Mouse (Mus musculus): Measurements from ENCODE around the gene Mansc4.

Mansc4 gene

DNA sequence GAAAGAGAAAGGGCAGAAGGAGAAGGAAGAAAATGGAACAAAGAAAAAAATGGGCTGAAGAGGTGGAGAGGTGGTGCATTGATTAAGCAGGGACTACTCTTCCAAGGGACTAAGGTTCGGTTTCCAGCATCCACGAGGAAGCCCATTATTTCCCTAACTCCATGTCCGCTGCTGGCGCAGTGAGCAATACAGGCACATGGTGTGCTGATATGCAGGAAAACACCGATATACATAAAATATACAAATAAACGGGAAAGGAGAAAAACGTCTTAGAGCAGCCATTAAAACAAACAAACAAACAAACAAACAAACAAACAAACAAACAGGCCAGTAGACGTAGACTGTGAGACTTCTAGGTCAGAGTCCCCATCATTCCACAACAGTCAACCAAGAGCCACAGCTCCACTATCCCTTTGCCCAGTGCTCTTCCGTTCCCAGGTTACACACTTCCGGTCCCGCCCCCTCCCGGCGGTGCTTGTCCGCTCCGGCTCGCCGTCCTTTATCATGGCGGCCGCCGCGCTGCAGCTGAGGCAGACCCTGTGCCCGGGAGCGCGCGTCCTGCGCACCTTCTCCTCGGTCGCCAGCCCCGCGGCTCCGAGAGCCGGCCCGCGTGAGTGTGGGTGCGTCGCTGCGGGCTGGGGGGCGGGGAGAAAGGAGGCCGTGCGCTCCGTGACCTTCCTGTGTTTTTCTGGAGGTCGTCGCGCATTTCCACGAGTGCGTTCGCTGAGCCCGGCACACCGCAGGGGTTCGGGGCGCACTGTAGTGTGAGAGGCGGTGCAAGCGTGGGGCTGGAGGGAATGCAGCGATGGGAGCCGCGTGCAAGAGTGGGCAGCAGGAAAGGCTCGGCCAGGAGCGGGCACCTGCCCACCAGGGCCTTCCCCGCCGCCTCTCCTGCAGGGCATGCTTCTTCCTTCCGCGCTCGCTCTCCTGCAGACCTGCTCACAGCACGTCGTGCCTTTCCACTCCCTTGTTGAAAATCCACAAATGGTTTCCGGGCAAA, 44.2 kb downstream of the Mansc4 start, which contains the start of gene Mrps35:
Gene Mrps35, plus strand, starts transcription at position 474 of the 1,000 bp plus-strand sequence.
- in situ Hi-C loops (cut with MboI; ENCODE audit: unreplicated experiment in 2 of 2), result no loop called here

GRCm38 (mm10) chr6:147032303-147032925, 54.4 kb downstream of the Mansc4 start, which contains the start of gene Rep15:
Gene Rep15, plus strand, starts transcription at chr6:147032584.
- in situ Hi-C loops (cut with MboI; ENCODE audit: unreplicated experiment in 2 of 2), result no loop called here

DNA sequence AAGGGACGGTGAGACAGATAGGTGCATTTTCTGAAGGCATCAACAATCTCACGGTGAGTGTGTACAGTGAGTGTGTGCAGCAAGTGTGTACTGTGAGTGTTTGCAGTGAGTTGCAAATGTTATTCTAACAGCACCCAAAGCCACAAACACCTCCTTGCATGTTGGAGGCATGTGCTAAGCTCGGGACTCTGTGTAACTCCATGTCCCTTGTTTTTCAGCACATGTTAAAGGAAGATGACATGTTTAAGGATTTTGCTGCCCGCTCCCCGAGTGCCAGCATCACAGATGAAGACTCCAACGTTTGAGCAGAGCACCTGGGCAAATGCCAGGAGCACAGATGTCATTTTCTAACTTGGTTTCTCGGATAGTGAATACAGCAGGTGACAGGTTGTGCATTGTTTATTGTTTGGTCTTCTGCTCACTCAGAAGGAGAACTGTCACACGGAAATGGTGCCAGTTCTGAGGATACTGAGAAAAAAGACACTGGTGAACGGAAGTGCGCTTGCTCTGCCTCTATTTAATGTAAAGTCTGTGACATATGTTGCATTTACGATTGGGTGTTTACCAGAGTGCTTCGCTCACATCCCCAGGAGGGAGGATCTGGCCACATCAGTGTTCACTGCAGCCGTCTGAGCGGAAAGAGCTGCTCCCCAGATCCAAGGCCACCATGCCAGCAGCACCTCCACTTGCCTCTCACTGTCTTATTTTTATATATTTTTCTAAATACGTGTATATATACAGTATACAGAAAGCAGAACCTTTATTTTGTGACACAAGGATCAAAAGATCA, 56.5 kb downstream of the Mansc4 start:
- in situ Hi-C loops (cut with MboI; ENCODE audit: unreplicated experiment in 2 of 2), result no loop called here

DNA sequence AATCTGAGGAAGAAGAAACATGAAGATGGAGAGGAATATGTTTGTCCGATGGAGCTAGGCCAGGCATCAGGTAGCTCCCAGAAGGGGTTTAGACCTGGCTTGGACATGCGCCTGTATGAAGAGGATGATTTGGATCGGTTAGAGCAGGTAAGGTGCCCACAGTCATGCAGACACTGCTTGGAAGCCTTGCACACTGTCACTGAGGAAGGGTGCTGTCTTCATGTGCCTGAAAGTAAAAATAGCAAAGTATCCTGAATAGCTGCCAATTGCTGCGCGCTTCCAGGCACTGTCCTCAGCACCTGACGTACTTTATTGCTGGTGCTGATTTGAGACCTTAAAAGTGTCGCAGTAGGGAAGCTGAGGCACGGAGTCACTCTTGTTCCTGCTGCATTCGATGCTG, 57.2 kb downstream of the Mansc4 start:
- in situ Hi-C loops (cut with MboI; ENCODE audit: unreplicated experiment in 2 of 2), result no loop called here

GRCm38 (mm10) chr6:147028396-147028795, 58.4 kb downstream of the Mansc4 start:
- in situ Hi-C loops (cut with MboI; ENCODE audit: unreplicated experiment in 2 of 2), result no loop called here
